In genomic region chr7:49494654-49495053, GRCm38 (mm10) we compare ENCODE assay signal across 14 mouse cellular contexts.
A peak's percentile ranks its signal among the peaks of the same experiment; 100 is the strongest.
DNase-seq lines count a peak whose midpoint lies in the region; ATAC-seq and TF ChIP-seq lines count a peak whose summit lies in the region.
"Had no signal": no experiment of that assay in that cellular context is flagged by ENCODE, and none has a peak within 500 bp of the region (broad histone marks: within the 10 kb centered on the region; RNA-seq: fewer than 3 reads in every experiment).

No protein-coding gene starts in this region.

- H3K36me3 ChIP-seq in forebrain, embryonic 15.5 days: no peaks in the 10 kb centered on the region
- H3K36me3 ChIP-seq: embryonic facial prominence, embryonic 12.5 days; liver, embryonic 12.5 days had no signal

- peaks cover 4% of the 10 kb centered on the region; the same call in 1 of the 2 replicates for H3K4me1 ChIP-seq in bone marrow, adult 2 months (ENCODE audit: control insufficient read depth, insufficient read depth, low read length)
- peaks cover 38% of the 10 kb centered on the region for H3K4me1 ChIP-seq in forebrain, embryonic 15.5 days
- H3K4me1 ChIP-seq: liver, embryonic 12.5 days had no signal

- no peak for TF ChIP-seq CTCF in bone marrow, adult 2 months (IDR thresholded peaks at IDR 0.05; ENCODE audit: control insufficient read depth, insufficient read depth, low read length)

- H3K27me3 ChIP-seq in forebrain, embryonic 15.5 days: no peaks in the 10 kb centered on the region
- H3K27me3 ChIP-seq: intestine, embryonic 15.5 days; liver, embryonic 12.5 days; lung, embryonic 15.5 days had no signal

- TF ChIP-seq POLR2A in bone marrow, adult 2 months (IDR thresholded peaks at IDR 0.05; ENCODE audit: borderline replicate concordance, control insufficient read depth, low read depth, low read length): no peak

- H3K27ac ChIP-seq in bone marrow, adult 2 months (ENCODE audit: control insufficient read depth, insufficient read depth, low read depth, low read length, poor library complexity): peak overlapping the region; percentile 23; the same call in 1 of the 2 replicates
- peak overlapping the region; percentile 83 for H3K27ac ChIP-seq in forebrain, embryonic 15.5 days (replicated peaks)
- H3K27ac ChIP-seq: embryonic facial prominence, embryonic 12.5 days; intestine, embryonic 15.5 days; liver, embryonic 12.5 days had no signal

- no peak overlapping the region for H3K4me2 ChIP-seq in forebrain, embryonic 15.5 days (replicated peaks)
- H3K4me2 ChIP-seq: embryonic facial prominence, embryonic 12.5 days; intestine, embryonic 15.5 days; liver, embryonic 12.5 days; lung, embryonic 15.5 days had no signal

- peak; percentile 38; the same call in 1 of the 2 replicates for ATAC-seq in forebrain, embryonic 15.5 days (replicated peaks)
- ATAC-seq: intestine, embryonic 15.5 days; liver, embryonic 12.5 days had no signal

- no peak overlapping the region for H3K9ac ChIP-seq in forebrain, embryonic 15.5 days (replicated peaks)
- H3K9ac ChIP-seq: embryonic facial prominence, embryonic 12.5 days; intestine, embryonic 15.5 days; liver, embryonic 12.5 days; lung, embryonic 15.5 days had no signal

- no peaks in the 10 kb centered on the region for H3K9me3 ChIP-seq in forebrain, embryonic 15.5 days
- H3K9me3 ChIP-seq: embryonic facial prominence, embryonic 12.5 days; intestine, embryonic 15.5 days; liver, embryonic 12.5 days; lung, embryonic 15.5 days had no signal

- H3K4me3 ChIP-seq in bone marrow, adult 2 months (replicated peaks; ENCODE audit: control insufficient read depth, low read depth, low read length): no peak overlapping the region
- no peak overlapping the region for H3K4me3 ChIP-seq in forebrain, embryonic 15.5 days
- H3K4me3 ChIP-seq: embryonic facial prominence, embryonic 12.5 days; intestine, embryonic 15.5 days; liver, embryonic 12.5 days; lung, embryonic 15.5 days had no signal

- DNase-seq in layer of hippocampus, adult 9-11 months: peak; percentile 71
- no peak for DNase-seq in layer of hippocampus, postnatal 10 days (ENCODE audit: low spot score in 2 of 2)
- peak; percentile 40 for DNase-seq in right cerebral cortex, postnatal 14 days
- no peak for DNase-seq in ovary, postnatal 10 days (ENCODE audit: low spot score)
- DNase-seq in urinary bladder, postnatal 4 days (ENCODE audit: low spot score in 2 of 2): no peak
- DNase-seq: cerebellum, adult 11-12 months; kidney, postnatal 14 days; midbrain, embryonic 14.5 days had no signal

- WGBS in bone marrow, adult 2 months: 55% methylated on average over 6 of the region's 6 CpGs
- WGBS in forebrain, embryonic 15.5 days: 72% methylated on average over 6 of the region's 6 CpGs

Comparison
In these comparisons a context has a peak if more than half of its experiments do, and no peak if none do; other contexts are left out.
1. DNase-seq: peak in layer of hippocampus, adult 9-11 months (single experiment) and right cerebral cortex, postnatal 14 days (single experiment); none in layer of hippocampus, postnatal 10 days (0 of 2), ovary, postnatal 10 days (single experiment) and urinary bladder, postnatal 4 days (0 of 2).